Mouse (Mus musculus) brown adipose tissue, adult 24 weeks (tissue): Measurements from ENCODE around the gene Krt79. TPM values are rescaled to one million over a fixed set of nuclear protein-coding genes. Genes with fewer than 3 reads are reported as not detected.

ENCODE experiments used
- H3K27ac ChIP-seq: fragments of 200-500 bp; replicated peaks from 2 replicates; pipeline ENCODE4 v1.5.1; 2012; ENCODE audit warnings: low read depth, mild to moderate bottlenecking, low read length
- H3K4me1 ChIP-seq: fragments of 200-500 bp; 2 replicates; pipeline ENCODE4 v1.6.1; 2012; ENCODE audit warnings: low read length, mixed read lengths; ENCODE audit not compliant: control insufficient read depth, insufficient read depth, insufficient read length
- H3K4me3 ChIP-seq: fragments of 200-500 bp; 2 replicates; pipeline ENCODE4 v1.5.1; 2012; ENCODE audit warnings: low read depth, mild to moderate bottlenecking, low read length, moderate library complexity; ENCODE audit not compliant: insufficient read depth
- polyA plus RNA-seq: library from polyadenylated mRNA; stranded (reverse); fragments of >200 nt; gene quantifications from 2 replicates; pipeline ENCODE4 v1.2.4, GENCODE M21; 2012; ENCODE audit not compliant: missing spikeins, insufficient read depth, insufficient read length

The Krt79 gene
- polyA plus RNA-seq, 1 experiment, result 19.0 TPM

DNA sequence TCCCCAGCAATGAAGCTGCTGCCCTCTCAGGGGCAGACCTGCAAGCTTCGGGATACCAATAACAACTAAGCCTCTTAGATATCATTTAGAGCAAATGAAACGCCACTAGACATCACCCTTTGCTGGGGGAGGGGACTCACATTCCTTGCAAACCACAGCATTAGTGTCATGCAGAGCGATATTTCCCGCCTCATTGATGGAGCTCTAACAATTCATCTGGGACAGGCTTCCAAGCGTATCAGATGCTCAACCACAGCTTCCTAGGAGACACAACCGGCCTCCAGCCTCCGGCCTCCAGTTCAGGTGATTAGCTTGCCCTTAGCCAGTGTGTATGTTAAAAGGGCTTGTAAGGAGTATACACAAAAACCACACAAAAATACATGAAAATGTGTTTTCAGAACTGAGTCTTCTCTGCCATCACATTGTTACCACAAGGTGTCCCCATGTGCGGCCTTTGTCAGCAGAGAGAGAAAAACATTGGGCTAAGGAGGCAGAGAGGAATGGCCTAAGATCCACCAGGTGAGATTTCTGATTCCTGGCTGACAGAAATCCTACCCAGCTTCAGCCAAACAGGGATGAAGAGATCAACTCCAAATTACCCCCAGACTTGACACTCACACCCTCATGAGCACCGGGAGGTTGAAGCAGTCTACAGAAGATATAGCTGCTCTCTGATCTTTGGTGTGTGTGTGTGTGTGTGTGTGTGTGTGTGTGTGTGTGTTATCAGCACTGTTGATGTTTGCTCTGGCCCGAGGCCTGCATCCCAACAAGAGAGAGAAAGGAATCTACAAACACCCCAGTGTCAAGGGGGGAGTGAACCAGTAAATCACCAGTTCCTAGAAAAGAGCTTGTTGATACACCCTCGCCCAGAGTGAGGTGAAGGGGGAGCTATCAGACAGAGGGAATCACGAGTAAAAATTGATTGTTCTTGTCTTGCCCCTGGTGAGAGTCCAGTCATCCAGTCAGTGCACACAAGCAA lies 37.7 kb downstream of the Krt79 start:
- H3K4me1 ChIP-seq, result no peaks in the 10 kb centered on the region
- no peak overlapping the region for H3K27ac ChIP-seq
- no peak overlapping the region for H3K4me3 ChIP-seq

DNA sequence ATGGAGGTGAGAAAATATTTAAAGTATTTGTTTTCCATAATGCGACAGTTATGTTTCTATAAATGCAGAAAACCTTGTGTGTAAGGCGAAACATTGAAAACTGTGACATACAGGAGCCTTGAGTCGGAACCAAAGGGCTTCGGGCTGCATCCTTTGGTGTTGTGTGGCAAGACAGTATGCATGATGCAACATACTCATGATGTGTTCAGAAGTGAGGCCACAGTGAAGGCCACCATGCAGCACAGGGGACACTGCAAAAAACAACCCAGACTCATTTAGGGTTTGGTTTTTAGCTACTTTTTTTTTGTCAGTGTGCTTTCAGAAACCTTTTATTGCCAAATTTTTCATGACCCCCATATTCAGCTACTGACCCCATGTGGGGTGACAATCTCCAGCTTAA lies 44.9 kb downstream of the Krt79 start:
- Histone ChIP-seq H3K27ac (no peak overlapping the region), H3K4me3 (no peak overlapping the region), H3K4me1 (no peaks in the 10 kb centered on the region)

DNA sequence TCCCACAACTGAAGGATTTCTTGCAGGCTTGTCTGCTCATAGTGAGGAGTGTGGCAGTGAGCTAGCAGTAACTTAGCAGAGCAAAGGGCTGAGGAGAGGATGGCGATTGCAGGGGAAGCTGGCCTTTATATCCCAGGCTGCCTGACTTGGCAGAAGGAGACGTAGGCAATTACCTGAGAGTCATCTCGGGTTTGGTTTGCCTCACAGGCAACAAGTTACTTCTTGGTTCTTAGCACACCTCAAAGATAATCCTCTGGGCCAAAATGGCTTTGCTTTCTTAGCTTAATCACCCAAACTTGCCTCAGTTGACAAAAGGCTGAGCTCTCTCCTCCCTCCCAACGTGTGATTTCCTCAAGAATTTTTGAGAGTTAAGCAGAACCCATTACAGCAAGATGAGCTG lies 47.3 kb downstream of the Krt79 start, which contains the start of gene Krt76:
Gene Krt76 (minus strand): TSS at position 101 of the 400 bp plus-strand sequence.
- Histone ChIP-seq H3K4me1 (no peaks in the 10 kb centered on the region), H3K4me3 (no peak within 1 kb of the TSS), H3K27ac (no peak within 1 kb of the TSS)

DNA sequence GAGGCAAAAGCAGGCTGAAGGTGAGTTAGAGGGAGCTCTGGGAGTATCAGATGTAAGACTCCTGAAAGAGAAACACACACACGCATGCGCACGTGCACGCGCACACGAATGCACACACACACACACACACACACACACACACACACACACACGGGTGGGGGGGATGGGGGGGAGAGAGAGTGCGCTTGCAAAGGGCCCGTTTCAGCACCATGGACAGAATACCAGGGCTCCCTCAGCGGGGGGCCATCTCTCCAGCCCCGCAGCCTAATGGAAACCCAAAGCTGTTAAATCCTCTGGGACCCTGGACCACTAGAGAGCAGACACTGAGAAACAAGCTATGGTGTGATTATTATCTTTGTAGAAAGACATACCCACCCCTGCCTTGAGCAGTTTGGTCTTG lies 60.3 kb downstream of the Krt79 start:
- H3K4me1 ChIP-seq, result no peaks in the 10 kb centered on the region
- H3K4me3 ChIP-seq, result no peak overlapping the region
- no peak overlapping the region for H3K27ac ChIP-seq

Other genes starting within 250 kb of the Krt79 start
- gene Krt6a, start 246.0 kb downstream of the Krt79 start, polyA plus RNA-seq, result not detected in 2 replicates
- 0.48 and 1.7 TPM in 2 replicates for gene Krt5, start 227.4 kb downstream of the Krt79 start, polyA plus RNA-seq
- not detected in 2 replicates for gene Krt71, start 197.2 kb downstream of the Krt79 start, polyA plus RNA-seq
- not detected in 2 replicates for gene Krt72, start 153.9 kb downstream of the Krt79 start, polyA plus RNA-seq
- not detected in 2 replicates for gene Krt73, start 138.0 kb downstream of the Krt79 start, polyA plus RNA-seq
- gene Krt2, start 122.2 kb downstream of the Krt79 start, polyA plus RNA-seq, result not detected in 2 replicates
- 0.63 TPM in 1 of 2 replicates, not detected in the other for gene Krt1, start 89.5 kb downstream of the Krt79 start, polyA plus RNA-seq
- gene Krt77, start 70.6 kb downstream of the Krt79 start, polyA plus RNA-seq, result 1.1 and 2.2 TPM in 2 replicates
- gene Krt76, start 47.4 kb downstream of the Krt79 start, polyA plus RNA-seq, result not detected in 2 replicates
- not detected in 2 replicates for gene Krt4, start 15.6 kb downstream of the Krt79 start, polyA plus RNA-seq
- gene Krt78, start 14.0 kb upstream of the Krt79 start, polyA plus RNA-seq, result not detected in 2 replicates
- not detected in 2 replicates for gene Krt8, start 64.2 kb upstream of the Krt79 start, polyA plus RNA-seq
- not detected in 2 replicates for gene Krt18, start 87.9 kb upstream of the Krt79 start, polyA plus RNA-seq
- 47.9 and 93.9 TPM in 2 replicates for gene Eif4b, start 133.4 kb upstream of the Krt79 start, polyA plus RNA-seq
- gene Tns2, start 160.1 kb upstream of the Krt79 start, polyA plus RNA-seq, result 49.0 and 90.1 TPM in 2 replicates
- gene Spryd3, start 195.9 kb upstream of the Krt79 start, polyA plus RNA-seq, result 8.6 and 12.8 TPM in 2 replicates
- 30.2 and 52.1 TPM in 2 replicates for gene Igfbp6, start 204.0 kb upstream of the Krt79 start, polyA plus RNA-seq
- gene Soat2, start 210.2 kb upstream of the Krt79 start, polyA plus RNA-seq, result not detected in 2 replicates